Mouse (Mus musculus): ENCODE data around the gene Gm42906. TPM values are rescaled to one million over a fixed set of nuclear protein-coding genes. Genes with fewer than 3 reads are reported as not detected.

The Gm42906 gene
- polyA plus RNA-seq, 1 experiment from 2014 or later = not detected

DNA sequence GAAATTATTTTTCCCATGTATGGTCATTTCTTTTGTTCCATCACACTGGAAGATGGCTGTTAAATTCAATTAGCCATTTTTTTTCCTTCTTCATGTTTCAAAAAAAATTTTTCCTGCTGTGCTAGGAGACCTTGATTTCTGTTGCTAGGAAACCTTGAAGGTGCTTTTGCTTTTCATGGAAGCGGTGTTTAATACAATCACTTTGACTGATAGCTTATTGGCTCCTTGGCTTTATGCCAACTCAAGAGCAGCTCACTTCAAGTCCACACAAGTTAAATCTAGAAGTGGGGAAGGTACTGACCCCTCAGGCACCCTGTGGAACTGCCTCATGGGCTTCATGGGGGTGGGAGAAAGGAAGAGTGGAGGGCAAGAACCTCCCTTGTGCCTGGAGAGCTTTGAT, 38.1 kb downstream of the Gm42906 start:
- no peak overlapping the region for H3K27ac ChIP-seq
- no peaks in the 10 kb centered on the region for H3K27me3 ChIP-seq
- H3K36me3 ChIP-seq = no peaks in the 10 kb centered on the region
- peaks cover 13% of the 10 kb centered on the region for H3K4me1 ChIP-seq
- no peaks in the 10 kb centered on the region for H3K9me3 ChIP-seq
- no peak overlapping the region for H3K9ac ChIP-seq
- no peak overlapping the region for H3K4me2 ChIP-seq
- H3K4me3 ChIP-seq = no peak overlapping the region
- no peak for ATAC-seq (ENCODE audit: borderline replicate concordance, extremely low read depth, low FRiP score, low TSS enrichment)
- WGBS = 54% methylated on average over 1 of the region's 1 CpGs

DNA sequence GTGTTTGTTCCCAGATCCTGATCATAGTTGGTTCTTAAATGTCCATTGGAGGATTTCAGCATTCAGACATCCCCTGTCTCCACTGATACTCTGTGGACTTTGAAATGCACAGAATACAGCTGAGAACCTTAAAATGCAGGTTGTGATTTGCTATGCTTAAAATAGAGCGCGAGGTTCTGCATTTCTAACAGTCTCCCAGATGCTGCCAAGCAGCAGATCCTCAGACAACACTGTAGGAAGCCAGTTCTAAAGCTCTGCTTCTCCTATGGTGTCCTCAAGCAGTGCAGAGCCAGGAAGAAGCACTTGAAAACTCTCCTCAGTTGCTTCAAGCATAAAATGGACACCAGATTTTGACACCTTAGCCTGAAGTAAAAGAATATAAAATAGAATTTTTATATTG, 48.1 kb downstream of the Gm42906 start:
- no peak for ATAC-seq (ENCODE audit: borderline replicate concordance, extremely low read depth, low FRiP score, low TSS enrichment)
- Histone ChIP-seq H3K4me3 (no peak overlapping the region), H3K27me3 (no peaks in the 10 kb centered on the region), H3K36me3 (no peaks in the 10 kb centered on the region), H3K27ac (no peak overlapping the region), H3K9ac (no peak overlapping the region), H3K4me2 (no peak overlapping the region), H3K9me3 (no peaks in the 10 kb centered on the region), H3K4me1 (no peaks in the 10 kb centered on the region)
- WGBS = 80% methylated on average over 2 of the region's 2 CpGs

DNA sequence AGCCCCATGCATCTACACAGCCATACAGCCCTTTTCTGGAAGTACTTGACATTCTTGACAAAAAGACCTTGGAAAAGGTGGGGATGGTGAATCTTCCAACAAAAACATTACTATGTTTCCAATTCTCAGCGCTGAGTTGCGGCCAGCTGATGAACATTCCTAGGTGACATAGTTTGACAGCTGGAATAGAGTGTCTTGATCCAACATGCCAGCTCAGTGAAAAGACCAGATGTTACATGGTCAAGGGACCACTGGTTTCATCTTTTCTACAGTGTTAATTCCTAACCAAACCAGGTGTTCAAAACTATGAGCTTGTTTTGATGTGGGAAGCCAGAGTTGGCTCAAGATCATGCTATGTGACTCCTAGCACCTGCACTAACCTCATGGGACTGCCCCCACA, 48.8 kb downstream of the Gm42906 start:
- Histone ChIP-seq H3K27me3 (no peaks in the 10 kb centered on the region), H3K4me1 (no peaks in the 10 kb centered on the region), H3K4me3 (no peak overlapping the region), H3K4me2 (no peak overlapping the region), H3K9me3 (no peaks in the 10 kb centered on the region), H3K36me3 (no peaks in the 10 kb centered on the region), H3K27ac (no peak overlapping the region), H3K9ac (no peak overlapping the region)
- no peak for ATAC-seq (ENCODE audit: borderline replicate concordance, extremely low read depth, low FRiP score, low TSS enrichment)
- 80% methylated on average over 2 of the region's 2 CpGs for WGBS

DNA sequence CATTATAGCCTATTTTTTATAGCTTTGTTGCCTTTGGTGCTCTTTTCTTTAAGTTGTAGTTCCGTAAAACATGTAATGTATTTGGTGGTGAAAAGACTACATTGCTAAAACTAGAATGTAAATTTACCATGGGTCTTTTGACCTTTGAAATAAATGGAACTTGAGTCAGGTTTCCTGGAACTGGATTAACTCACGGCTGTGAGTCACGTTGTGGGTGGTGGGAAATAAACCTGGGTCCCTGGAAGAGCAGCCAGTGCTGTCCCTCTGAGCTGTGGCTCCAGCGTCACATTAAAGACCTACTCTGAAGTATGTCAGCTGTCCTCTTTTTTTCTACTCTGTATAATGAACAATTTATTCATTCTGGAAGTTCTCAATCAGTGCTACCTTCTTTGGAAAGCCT, 51.0 kb downstream of the Gm42906 start:
- 72% methylated on average over 4 of the region's 4 CpGs for WGBS
- ATAC-seq (ENCODE audit: borderline replicate concordance, extremely low read depth, low FRiP score, low TSS enrichment) = no peak

DNA sequence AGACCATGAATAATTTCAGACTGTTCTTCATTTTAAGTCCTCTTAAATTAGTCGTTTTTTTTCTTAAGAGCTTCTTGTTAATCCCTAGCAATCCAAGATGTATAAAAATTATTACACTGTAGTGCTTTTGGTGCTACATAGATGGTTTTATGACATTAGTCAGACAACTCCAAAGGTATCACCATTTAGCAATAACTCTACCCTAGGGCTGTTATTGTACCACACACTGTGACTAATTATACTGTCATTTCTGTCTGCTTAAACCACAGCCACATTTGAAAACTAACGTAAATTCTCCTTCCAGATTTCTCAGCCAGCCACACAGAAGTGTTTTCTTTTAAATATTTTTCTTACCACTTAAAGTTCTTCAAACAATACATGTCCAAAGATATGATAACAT, 53.1 kb downstream of the Gm42906 start:
- no peak for ATAC-seq (ENCODE audit: borderline replicate concordance, extremely low read depth, low FRiP score, low TSS enrichment)
- no peaks in the 10 kb centered on the region for H3K36me3 ChIP-seq
- WGBS = 59% methylated on average over 2 of the region's 2 CpGs

More for the DNA sequence above, 51.0 kb downstream of the Gm42906 start:
- H3K27me3 ChIP-seq = no peaks in the 10 kb centered on the region
- H3K9me3 ChIP-seq = no peaks in the 10 kb centered on the region
- H3K4me2 ChIP-seq = no peak overlapping the region
- H3K9ac ChIP-seq = no peak overlapping the region
- no peaks in the 10 kb centered on the region for H3K36me3 ChIP-seq
- no peak overlapping the region for H3K4me3 ChIP-seq
- no peaks in the 10 kb centered on the region for H3K4me1 ChIP-seq
- H3K27ac ChIP-seq = no peak overlapping the region

DNA sequence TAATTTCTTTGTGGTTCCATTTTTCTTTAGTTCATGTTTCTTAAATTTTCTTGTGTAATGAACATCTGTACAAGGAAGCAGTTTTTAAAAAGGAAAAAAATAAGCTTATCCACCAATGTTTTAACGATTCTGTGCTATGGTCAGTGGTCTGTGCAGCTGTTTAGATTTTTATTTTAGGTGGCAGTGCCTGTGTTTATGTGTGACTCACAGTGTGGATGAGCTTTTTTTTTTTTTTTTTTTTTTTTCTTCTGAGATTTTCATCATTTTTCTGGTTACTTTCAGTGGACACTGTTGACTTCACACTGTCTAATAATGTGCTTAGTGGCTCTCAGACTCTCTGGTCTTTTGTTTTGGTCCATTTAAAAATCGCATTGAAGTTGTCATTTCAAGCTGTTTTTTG, 56.8 kb downstream of the Gm42906 start:
- H3K9me3 ChIP-seq = no peaks in the 10 kb centered on the region
- WGBS = 78% methylated on average over 2 of the region's 2 CpGs

More for the DNA sequence above, 53.1 kb downstream of the Gm42906 start:
- no peak overlapping the region for H3K9ac ChIP-seq
- H3K4me3 ChIP-seq = no peak overlapping the region
- H3K4me2 ChIP-seq = no peak overlapping the region
- no peaks in the 10 kb centered on the region for H3K4me1 ChIP-seq
- H3K27me3 ChIP-seq = no peaks in the 10 kb centered on the region
- H3K27ac ChIP-seq = no peak overlapping the region
- no peaks in the 10 kb centered on the region for H3K9me3 ChIP-seq

DNA sequence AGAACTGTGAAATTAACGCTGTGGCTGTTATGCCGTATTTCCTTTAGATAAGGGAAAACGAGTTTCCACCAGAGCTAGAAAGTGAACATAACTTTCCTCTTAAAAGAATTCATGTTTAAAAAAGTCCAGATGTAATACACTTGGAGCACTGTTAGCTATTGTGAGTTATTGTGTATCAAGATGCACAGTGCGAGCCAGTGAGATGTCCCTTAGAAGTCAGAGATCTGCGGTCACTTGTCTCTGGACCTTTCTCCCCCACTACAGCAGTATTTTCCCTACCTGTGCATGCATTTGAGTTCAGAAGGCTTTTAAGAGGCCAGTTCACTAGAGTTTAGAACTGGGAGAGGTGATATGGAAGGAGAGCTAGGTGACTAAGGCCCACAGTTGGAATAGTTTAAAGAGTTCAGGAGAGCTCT, 58.6 kb downstream of the Gm42906 start:
- whole genome bisulfite sequencing = 38% methylated on average over 5 of the region's 5 CpGs
- Histone ChIP-seq H3K9me3 (no peaks in the 10 kb centered on the region), H3K4me3 (peak overlapping the region; percentile 54), H3K27me3 (no peaks in the 10 kb centered on the region), H3K9ac (peak overlapping the region; percentile 80), H3K27ac (peak overlapping the region; percentile 99), H3K4me1 (peaks cover 12% of the 10 kb centered on the region), H3K4me2 (peak overlapping the region; percentile 68), H3K36me3 (no peaks in the 10 kb centered on the region)
- no peak for ATAC-seq (ENCODE audit: borderline replicate concordance, extremely low read depth, low FRiP score, low TSS enrichment)

More for the DNA sequence above, 56.8 kb downstream of the Gm42906 start:
- Histone ChIP-seq H3K4me2 (no peak overlapping the region), H3K4me3 (no peak overlapping the region), H3K9ac (no peak overlapping the region), H3K36me3 (no peaks in the 10 kb centered on the region), H3K4me1 (peaks cover 12% of the 10 kb centered on the region), H3K27me3 (no peaks in the 10 kb centered on the region), H3K27ac (no peak overlapping the region)
- ATAC-seq (ENCODE audit: borderline replicate concordance, extremely low read depth, low FRiP score, low TSS enrichment) = no peak

DNA sequence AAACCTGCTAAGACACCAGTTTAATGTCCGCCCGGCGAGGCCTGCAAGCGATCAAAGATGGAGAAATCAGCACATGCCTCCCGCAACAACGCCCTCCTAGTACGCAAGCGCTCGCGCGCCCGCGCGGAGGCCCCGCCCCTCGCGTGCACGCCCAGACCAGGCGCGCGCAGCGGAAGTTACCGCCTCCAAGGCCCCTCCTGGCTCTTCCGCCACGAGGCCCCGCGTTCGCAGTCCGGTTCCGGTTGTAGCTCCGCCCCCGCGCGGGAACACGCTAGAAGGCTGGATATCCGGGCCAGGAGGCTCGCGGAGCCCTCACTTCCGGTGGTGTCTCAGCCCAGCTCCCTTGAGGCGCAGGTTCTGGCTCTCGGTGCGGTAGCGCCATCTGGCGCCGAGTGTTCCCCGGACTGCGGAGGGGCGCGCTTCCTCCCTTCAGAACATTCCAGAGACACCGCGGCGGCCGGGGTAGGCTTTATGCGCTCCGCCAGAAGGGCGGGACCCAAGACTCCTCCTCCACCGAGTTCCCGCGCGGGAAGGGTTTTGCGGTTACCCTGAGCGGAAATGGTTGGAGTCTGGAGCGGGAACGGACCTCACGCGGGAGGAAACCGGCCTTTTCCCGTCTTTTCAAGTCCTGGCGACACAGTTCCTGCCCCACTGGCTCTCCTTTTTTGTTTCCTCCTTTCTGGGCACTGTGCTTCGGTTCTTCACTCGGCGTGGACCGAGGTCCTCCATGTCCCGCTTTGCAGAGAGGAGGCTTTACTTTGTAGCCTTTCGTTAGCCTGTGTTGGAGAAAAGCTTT, 59.4 kb downstream of the Gm42906 start:
- under 1% methylated on average over 75 of the region's 75 CpGs for WGBS
- H3K36me3 ChIP-seq = no peaks in the 10 kb centered on the region
- H3K4me3 ChIP-seq = peak overlapping the region; percentile 54
- H3K9me3 ChIP-seq = no peaks in the 10 kb centered on the region
- peak; percentile 98 for ATAC-seq (ENCODE audit: borderline replicate concordance, extremely low read depth, low FRiP score, low TSS enrichment)
- H3K9ac ChIP-seq = peak overlapping the region; percentile 80
- peak overlapping the region; percentile 99 for H3K27ac ChIP-seq
- H3K4me1 ChIP-seq = peaks cover 12% of the 10 kb centered on the region
- H3K27me3 ChIP-seq = no peaks in the 10 kb centered on the region
- H3K4me2 ChIP-seq = peak overlapping the region; percentile 68

DNA sequence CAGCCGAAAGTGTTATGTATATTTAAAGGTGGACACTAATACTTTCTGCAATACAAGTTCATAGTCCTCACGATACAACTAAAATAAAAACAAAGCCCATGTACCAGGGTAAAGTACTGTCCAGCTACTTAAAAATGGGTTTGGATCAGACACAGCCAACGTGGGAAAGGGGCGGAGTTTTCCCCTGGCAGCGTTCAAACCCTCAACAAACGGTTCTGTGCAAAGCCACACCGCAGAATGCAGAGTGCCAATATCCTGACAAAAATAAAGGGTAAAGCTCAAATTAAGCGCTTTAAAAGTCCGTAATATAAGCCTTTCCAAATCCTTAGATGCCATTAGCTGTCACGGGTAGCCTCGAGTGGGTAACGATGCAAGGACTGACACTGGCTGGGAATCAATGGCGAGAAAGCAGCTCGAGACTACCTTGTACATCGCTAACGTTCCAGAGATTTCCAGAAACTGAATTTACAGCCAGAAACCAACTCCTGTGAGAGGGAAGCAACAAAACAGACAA, 60.0 kb downstream of the Gm42906 start:
- Histone ChIP-seq H3K4me3 (peak overlapping the region; percentile 54), H3K9me3 (no peaks in the 10 kb centered on the region), H3K27me3 (no peaks in the 10 kb centered on the region), H3K36me3 (no peaks in the 10 kb centered on the region), H3K4me1 (peaks cover 12% of the 10 kb centered on the region), H3K9ac (peak overlapping the region; percentile 60), H3K4me2 (peak overlapping the region; percentile 68), H3K27ac (peak overlapping the region; percentile 94)
- WGBS = 3% methylated on average over 16 of the region's 16 CpGs
- ATAC-seq (ENCODE audit: borderline replicate concordance, extremely low read depth, low FRiP score, low TSS enrichment) = peak; percentile 45; the same call in 1 of the 2 replicates

DNA sequence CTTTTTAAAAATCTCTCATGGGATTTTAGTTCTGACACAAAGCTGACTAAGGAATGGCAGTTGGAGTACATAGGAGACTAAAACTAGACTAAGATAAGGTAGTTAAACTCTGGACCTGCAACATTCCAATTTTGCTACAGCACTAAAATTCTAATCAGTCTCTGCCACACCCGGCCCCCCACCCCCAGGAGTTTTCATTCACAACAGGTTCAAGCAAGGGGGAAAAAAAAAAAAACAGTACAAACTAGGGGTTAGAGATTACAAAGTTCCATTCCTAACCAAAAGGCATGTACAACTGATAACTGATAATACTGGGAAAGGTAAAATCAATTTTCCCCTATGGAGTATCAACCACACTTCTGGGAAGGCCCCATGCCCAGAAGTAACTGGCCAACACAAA, 60.6 kb downstream of the Gm42906 start:
- Histone ChIP-seq H3K36me3 (no peaks in the 10 kb centered on the region), H3K4me1 (peaks cover 12% of the 10 kb centered on the region), H3K4me3 (peak overlapping the region; percentile 54), H3K4me2 (peak overlapping the region; percentile 68), H3K27ac (peak overlapping the region; percentile 94), H3K9ac (peak overlapping the region; percentile 60; the same call in 1 of the 2 replicates), H3K27me3 (no peaks in the 10 kb centered on the region), H3K9me3 (no peaks in the 10 kb centered on the region)
- no peak for ATAC-seq (ENCODE audit: borderline replicate concordance, extremely low read depth, low FRiP score, low TSS enrichment)
- WGBS = 100% methylated on average over 1 of the region's 1 CpGs

DNA sequence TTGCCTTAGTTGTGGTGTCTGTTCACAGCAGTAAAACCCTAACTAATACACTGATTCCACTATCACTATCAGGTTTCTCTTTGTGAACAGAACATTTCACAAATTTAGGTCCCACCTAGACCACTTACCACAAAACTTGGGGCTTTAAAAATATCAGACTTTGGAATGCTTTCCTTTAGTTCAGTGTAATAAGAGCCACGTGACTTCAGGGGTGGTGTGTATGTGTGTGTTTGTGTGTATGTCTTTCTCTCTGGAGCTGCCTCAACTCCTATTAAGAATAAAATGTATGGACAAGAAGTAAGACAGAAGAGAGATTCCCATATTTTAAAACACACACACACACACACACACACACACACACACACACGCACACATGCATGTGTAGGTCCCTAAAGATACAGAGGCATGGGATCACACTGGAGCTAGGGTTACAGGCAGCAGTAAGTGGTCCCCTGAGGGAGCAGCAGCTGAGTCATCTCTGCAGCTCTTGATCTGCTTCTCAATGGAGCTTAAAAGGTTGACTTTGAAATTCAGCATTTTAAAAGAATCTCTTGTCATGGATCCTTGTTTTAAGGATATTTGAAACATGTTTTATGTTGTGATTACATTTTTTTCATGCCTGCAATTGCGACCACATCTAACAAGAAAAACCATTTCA, 64.5 kb downstream of the Gm42906 start:
- H3K4me3 ChIP-seq = no peak overlapping the region
- no peak overlapping the region for H3K9ac ChIP-seq
- H3K4me1 ChIP-seq = peaks cover 6% of the 10 kb centered on the region; the same call in 1 of the 2 replicates
- H3K4me2 ChIP-seq = no peak overlapping the region
- no peak for ATAC-seq (ENCODE audit: borderline replicate concordance, extremely low read depth, low FRiP score, low TSS enrichment)
- H3K27me3 ChIP-seq = no peaks in the 10 kb centered on the region
- no peaks in the 10 kb centered on the region for H3K36me3 ChIP-seq
- H3K9me3 ChIP-seq = no peaks in the 10 kb centered on the region
- 80% methylated on average over 3 of the region's 3 CpGs for whole genome bisulfite sequencing
- no peak overlapping the region for H3K27ac ChIP-seq

DNA sequence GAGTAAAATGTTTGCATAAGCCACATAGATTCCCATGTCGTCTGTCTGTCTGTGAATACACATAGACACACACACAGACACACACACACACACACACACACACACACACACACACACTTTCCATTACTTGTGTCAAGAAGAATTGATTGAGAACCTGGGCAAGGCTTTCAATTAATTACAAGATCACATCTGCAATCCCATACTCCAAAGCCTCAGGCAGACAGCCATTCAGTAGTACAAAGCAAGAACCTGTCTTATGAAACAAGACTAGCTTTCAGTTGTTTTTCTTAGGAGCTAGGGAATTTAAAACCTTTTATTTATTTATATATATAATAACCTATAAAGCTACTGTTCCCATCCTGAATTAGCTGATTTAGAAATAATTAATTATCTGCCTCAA, 78.3 kb downstream of the Gm42906 start:
- WGBS = 50% methylated on average over 1 of the region's 1 CpGs
- no peak overlapping the region for H3K27ac ChIP-seq
- H3K4me1 ChIP-seq = no peaks in the 10 kb centered on the region
- no peaks in the 10 kb centered on the region for H3K36me3 ChIP-seq
- H3K4me2 ChIP-seq = no peak overlapping the region
- no peak overlapping the region for H3K9ac ChIP-seq
- no peak overlapping the region for H3K4me3 ChIP-seq
- no peak for ATAC-seq (ENCODE audit: borderline replicate concordance, extremely low read depth, low FRiP score, low TSS enrichment)
- no peaks in the 10 kb centered on the region for H3K9me3 ChIP-seq
- no peaks in the 10 kb centered on the region for H3K27me3 ChIP-seq

Measured in lung, embryonic 15.5 days (tissue).